Mouse (Mus musculus): ENCODE results near the gene Tube1. TPM values are rescaled to one million over a fixed set of nuclear protein-coding genes. Genes with fewer than 3 reads are reported as not detected.

Gene Tube1
- polyA plus RNA-seq, 1 experiment from 2014 or later, result 14.4 TPM

Other genes starting within 250 kb of the Tube1 start
- 29.7 and 35.5 TPM in 2 replicates for gene Lama4, start 168.5 kb upstream of the Tube1 start, polyA plus RNA-seq (2016; fragmentation: Nextera tagmentation; extraction: Ambion mirVana)
- gene Fam229b, start 62 bp upstream of the Tube1 start, polyA plus RNA-seq (2016; fragmentation: Nextera tagmentation; extraction: Ambion mirVana), result 18.4 and 20.8 TPM in 2 replicates
- gene Ccn6, start 29.8 kb downstream of the Tube1 start, polyA plus RNA-seq (2016; fragmentation: Nextera tagmentation; extraction: Ambion mirVana), result 0.31 and 1.3 TPM in 2 replicates
- 64.8 and 67.9 TPM in 2 replicates for gene Fyn, start 234.9 kb downstream of the Tube1 start, polyA plus RNA-seq (2016; fragmentation: Nextera tagmentation; extraction: Ambion mirVana)

Data from hindbrain, embryonic 12.5 days (tissue).